Mouse (Mus musculus): ENCODE measurements around the gene Supt6. TPM values are rescaled to one million over a fixed set of nuclear protein-coding genes. Genes with fewer than 3 reads are reported as not detected.

Supt6 gene
- polyA plus RNA-seq, 1 experiment from 2014 or later = 26.1 TPM

DNA sequence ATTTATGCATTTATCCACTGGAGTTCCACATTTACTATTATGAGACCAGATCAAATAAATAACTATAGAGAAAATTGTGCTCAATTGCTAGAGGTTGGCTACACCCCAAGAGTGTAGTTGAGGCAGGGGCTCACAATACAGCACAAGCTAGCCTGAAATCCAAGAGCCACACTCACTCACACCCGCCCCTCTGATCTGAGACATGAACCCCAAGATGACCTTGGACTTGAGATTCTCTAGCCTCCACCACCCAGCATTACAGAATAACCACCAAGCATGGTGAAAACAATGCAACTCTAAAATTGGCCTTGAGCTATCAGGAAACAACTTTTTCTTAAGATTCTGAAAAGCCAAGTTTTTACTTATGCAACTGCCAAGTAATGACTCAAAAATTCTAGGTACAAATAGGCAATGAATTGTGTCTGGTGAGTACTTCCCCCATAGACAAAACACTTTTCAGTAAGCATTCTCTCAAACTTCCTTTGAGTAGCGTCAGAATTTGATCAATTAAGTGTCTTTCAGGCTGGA is 63.9 kb downstream of the Supt6 start:
- peaks cover 30% of the 10 kb centered on the region for H3K4me1 ChIP-seq (replicated peaks)
- H3K36me3 ChIP-seq = peaks cover 30% of the 10 kb centered on the region
- WGBS = 42% methylated on average over 2 of the region's 2 CpGs
- H3K4me3 ChIP-seq = peak overlapping the region; percentile 95
- peak overlapping the region; percentile 97; the same call in 1 of the 2 replicates for H3K9ac ChIP-seq
- H3K27ac ChIP-seq (ENCODE audit: poor library complexity, severe bottlenecking) = no peak overlapping the region
- ATAC-seq (ENCODE audit: insufficient number of reproducible peaks, low FRiP score) = no peak
- no peaks in the 10 kb centered on the region for H3K27me3 ChIP-seq (replicated peaks)
- no peaks in the 10 kb centered on the region for H3K9me3 ChIP-seq (replicated peaks)
- H3K4me2 ChIP-seq = peak overlapping the region; percentile 67

GRCm38 (mm10) chr11:78180081-78180761 is 65.6 kb downstream of the Supt6 start:
- peak overlapping the region; percentile 88 for H3K4me2 ChIP-seq
- H3K4me1 ChIP-seq (replicated peaks) = peaks cover 34% of the 10 kb centered on the region
- WGBS = 60% methylated on average over 6 of the region's 6 CpGs
- no peak overlapping the region for H3K27ac ChIP-seq (ENCODE audit: poor library complexity, severe bottlenecking)
- ATAC-seq (ENCODE audit: insufficient number of reproducible peaks, low FRiP score) = no peak
- no peaks in the 10 kb centered on the region for H3K27me3 ChIP-seq (replicated peaks)
- H3K36me3 ChIP-seq = peaks cover 30% of the 10 kb centered on the region
- H3K4me3 ChIP-seq = no peak overlapping the region
- peak overlapping the region; percentile 83; the same call in 1 of the 2 replicates for H3K9ac ChIP-seq
- no peaks in the 10 kb centered on the region for H3K9me3 ChIP-seq (replicated peaks)

- ATAC-seq (ENCODE audit: insufficient number of reproducible peaks, low FRiP score) = no peak
- H3K27me3 ChIP-seq (replicated peaks) = no peaks in the 10 kb centered on the region
- peaks cover 34% of the 10 kb centered on the region for H3K4me1 ChIP-seq (replicated peaks)
- H3K4me3 ChIP-seq = peak overlapping the region; percentile 59
- H3K4me2 ChIP-seq = peak overlapping the region; percentile 88
- WGBS = 22% methylated on average over 8 of the region's 8 CpGs
- H3K36me3 ChIP-seq = peaks cover 30% of the 10 kb centered on the region
- H3K9ac ChIP-seq = peak overlapping the region; percentile 83
- no peaks in the 10 kb centered on the region for H3K9me3 ChIP-seq (replicated peaks)
- peak overlapping the region; percentile 93 for H3K27ac ChIP-seq (ENCODE audit: poor library complexity, severe bottlenecking)
These were observed 66.3 kb downstream of the Supt6 start for GRCm38 (mm10) chr11:78179438-78179999.

DNA sequence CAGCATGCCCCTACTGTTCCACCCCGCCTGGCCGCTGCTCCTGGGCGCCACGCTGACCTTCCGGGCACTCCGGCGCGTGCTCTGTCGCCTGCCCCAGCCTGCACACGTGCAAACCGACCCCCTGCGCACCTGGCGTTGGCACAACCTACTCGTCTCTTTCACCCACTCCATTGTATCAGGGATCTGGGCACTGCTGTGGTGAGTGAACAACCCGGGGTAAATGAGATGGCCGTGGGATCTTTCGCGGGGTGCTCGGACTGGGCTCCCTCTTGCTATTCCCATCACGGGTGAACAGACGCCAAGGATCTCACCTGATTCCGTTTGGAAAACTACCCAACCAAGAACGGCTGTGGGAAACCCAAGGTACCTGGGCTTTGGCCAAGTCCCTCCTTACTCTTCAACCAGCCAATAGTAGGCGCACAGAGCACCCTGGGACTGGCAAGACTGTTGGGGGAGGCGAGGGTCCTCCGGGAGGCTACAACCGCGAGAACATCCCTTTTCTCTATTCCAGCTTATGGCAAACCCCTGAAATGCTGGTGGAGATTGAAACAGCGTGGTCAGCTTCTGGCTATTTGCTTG is 66.8 kb downstream of the Supt6 start:
- peaks cover 30% of the 10 kb centered on the region for H3K36me3 ChIP-seq
- peak; percentile 5 for ATAC-seq (ENCODE audit: insufficient number of reproducible peaks, low FRiP score)
- H3K4me2 ChIP-seq = peak overlapping the region; percentile 88
- H3K27ac ChIP-seq (ENCODE audit: poor library complexity, severe bottlenecking) = peak overlapping the region; percentile 93
- H3K27me3 ChIP-seq (replicated peaks) = no peaks in the 10 kb centered on the region
- H3K4me1 ChIP-seq (replicated peaks) = peaks cover 34% of the 10 kb centered on the region
- under 1% methylated on average over 29 of the region's 29 CpGs for WGBS
- peak overlapping the region; percentile 83 for H3K9ac ChIP-seq
- H3K9me3 ChIP-seq (replicated peaks) = no peaks in the 10 kb centered on the region
- H3K4me3 ChIP-seq = peak overlapping the region; percentile 59

- peaks cover 34% of the 10 kb centered on the region for H3K4me1 ChIP-seq (replicated peaks)
- H3K36me3 ChIP-seq = peaks cover 30% of the 10 kb centered on the region
- ATAC-seq (ENCODE audit: insufficient number of reproducible peaks, low FRiP score) = peak; percentile 89
- H3K9me3 ChIP-seq (replicated peaks) = no peaks in the 10 kb centered on the region
- peak overlapping the region; percentile 83 for H3K9ac ChIP-seq
- no peaks in the 10 kb centered on the region for H3K27me3 ChIP-seq (replicated peaks)
- peak overlapping the region; percentile 59 for H3K4me3 ChIP-seq
- peak overlapping the region; percentile 93 for H3K27ac ChIP-seq (ENCODE audit: poor library complexity, severe bottlenecking)
- peak overlapping the region; percentile 88 for H3K4me2 ChIP-seq
- under 1% methylated on average over 82 of the region's 84 CpGs for WGBS
These were observed 67.6 kb downstream of the Supt6 start for GRCm38 (mm10) chr11:78177903-78178858.

DNA sequence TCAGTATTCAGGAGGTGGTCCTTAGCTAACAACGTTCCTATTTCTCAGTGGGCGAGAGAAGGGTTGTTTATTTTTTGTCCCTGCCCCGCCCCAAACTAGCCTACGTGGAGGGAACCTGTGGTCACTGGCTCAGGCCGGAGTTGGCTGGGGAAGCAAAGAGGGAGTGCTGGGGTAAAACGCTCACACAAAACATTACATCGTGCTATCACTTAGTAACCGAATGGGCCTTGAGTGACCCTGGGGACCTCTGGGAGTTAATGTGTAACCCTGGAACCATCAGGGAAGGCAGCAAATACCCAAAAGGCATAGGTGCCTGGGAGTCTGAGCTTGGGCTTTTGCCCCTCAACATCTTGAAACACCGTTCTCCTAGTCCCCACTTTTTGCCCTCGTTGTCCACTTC is 68.3 kb downstream of the Supt6 start:
- peaks cover 37% of the 10 kb centered on the region for H3K4me1 ChIP-seq (replicated peaks)
- peak overlapping the region; percentile 93 for H3K27ac ChIP-seq (ENCODE audit: poor library complexity, severe bottlenecking)
- peak overlapping the region; percentile 83 for H3K9ac ChIP-seq
- peaks cover 34% of the 10 kb centered on the region for H3K36me3 ChIP-seq
- H3K27me3 ChIP-seq (replicated peaks) = no peaks in the 10 kb centered on the region
- H3K9me3 ChIP-seq (replicated peaks) = no peaks in the 10 kb centered on the region
- H3K4me3 ChIP-seq = peak overlapping the region; percentile 59
- H3K4me2 ChIP-seq = peak overlapping the region; percentile 88
- peak; percentile 25; the same call in 1 of the 2 replicates for ATAC-seq (ENCODE audit: insufficient number of reproducible peaks, low FRiP score)
- WGBS = under 1% methylated on average over 10 of the region's 10 CpGs

DNA sequence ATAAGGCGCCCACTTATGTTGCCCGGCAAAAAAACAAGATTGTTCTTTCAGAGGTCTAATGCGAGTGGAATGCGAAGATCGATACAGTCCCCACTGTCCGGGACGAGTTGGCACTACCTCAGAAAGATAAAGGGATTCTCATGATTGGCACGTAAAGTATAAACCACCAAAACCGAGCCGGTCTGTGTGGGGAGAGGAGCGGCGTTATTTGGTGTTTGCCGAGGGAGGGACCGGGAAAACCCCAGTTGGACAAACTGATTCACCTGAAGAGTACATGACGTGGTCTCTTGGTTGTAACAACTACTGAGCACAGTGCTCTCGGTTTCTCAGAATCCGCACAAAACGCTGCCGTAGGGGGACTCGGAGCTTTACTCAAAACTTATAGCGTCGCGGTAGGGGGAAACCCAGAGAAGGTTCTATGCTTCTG is 68.9 kb downstream of the Supt6 start:
- peaks cover 32% of the 10 kb centered on the region for H3K4me1 ChIP-seq (replicated peaks)
- H3K9me3 ChIP-seq (replicated peaks) = no peaks in the 10 kb centered on the region
- WGBS = under 1% methylated on average over 23 of the region's 23 CpGs
- peak overlapping the region; percentile 93 for H3K27ac ChIP-seq (ENCODE audit: poor library complexity, severe bottlenecking)
- no peak for ATAC-seq (ENCODE audit: insufficient number of reproducible peaks, low FRiP score)
- peak overlapping the region; percentile 88 for H3K4me2 ChIP-seq
- peak overlapping the region; percentile 59 for H3K4me3 ChIP-seq
- no peaks in the 10 kb centered on the region for H3K27me3 ChIP-seq (replicated peaks)
- H3K36me3 ChIP-seq = peaks cover 30% of the 10 kb centered on the region
- H3K9ac ChIP-seq = peak overlapping the region; percentile 83

DNA sequence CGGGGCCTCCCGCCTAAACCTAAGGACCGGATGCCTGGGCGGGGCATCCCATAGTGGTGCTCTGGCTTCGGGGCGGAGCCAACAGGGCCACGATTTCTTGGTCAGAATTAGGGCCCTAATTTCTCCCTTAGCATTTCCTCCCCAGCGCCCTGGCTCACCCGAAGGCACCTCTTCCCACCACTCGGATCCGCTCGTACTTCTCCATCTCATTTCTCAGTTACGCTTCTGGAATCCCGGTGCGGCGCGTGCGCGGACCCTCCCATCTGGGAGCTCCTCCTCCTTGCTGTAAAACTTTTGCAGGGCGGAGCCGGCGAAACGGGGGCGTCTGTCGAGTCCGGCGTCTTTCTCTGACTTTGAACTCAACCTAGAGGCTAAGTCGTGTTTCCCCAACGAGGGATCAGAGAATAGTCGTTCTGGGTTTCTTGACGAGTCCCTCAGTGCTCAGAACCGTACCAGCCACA is 69.4 kb downstream of the Supt6 start, which contains the start of the genes Nek8 and Tlcd1:
Nek8 (minus strand) TSS at position 274 of the 461 bp plus-strand sequence.
Tlcd1 (plus strand) TSS at position 310 of the 461 bp plus-strand sequence.
- under 1% methylated on average over 32 of the region's 32 CpGs for WGBS
- H3K4me1 ChIP-seq (replicated peaks) = peaks cover 30% of the 10 kb centered on the region
- peak within 1 kb of the TSS; percentile 88 for H3K4me2 ChIP-seq
- peak within 1 kb of the TSS; percentile 83 for H3K9ac ChIP-seq
- H3K9me3 ChIP-seq (replicated peaks) = no peaks in the 10 kb centered on the region
- ATAC-seq (ENCODE audit: insufficient number of reproducible peaks, low FRiP score) = peak; percentile 74
- H3K36me3 ChIP-seq = peaks cover 25% of the 10 kb centered on the region
- peak within 1 kb of the TSS; percentile 59 for H3K4me3 ChIP-seq
- H3K27me3 ChIP-seq (replicated peaks) = no peaks in the 10 kb centered on the region
- peak within 1 kb of the TSS; percentile 93 for H3K27ac ChIP-seq (ENCODE audit: poor library complexity, severe bottlenecking)

GRCm38 (mm10) chr11:78175771-78176401 is 69.9 kb downstream of the Supt6 start:
- H3K4me1 ChIP-seq (replicated peaks) = peaks cover 27% of the 10 kb centered on the region
- H3K27me3 ChIP-seq (replicated peaks) = no peaks in the 10 kb centered on the region
- no peak for ATAC-seq (ENCODE audit: insufficient number of reproducible peaks, low FRiP score)
- H3K4me3 ChIP-seq = peak overlapping the region; percentile 59
- no peaks in the 10 kb centered on the region for H3K9me3 ChIP-seq (replicated peaks)
- peak overlapping the region; percentile 83; the same call in 1 of the 2 replicates for H3K9ac ChIP-seq
- H3K4me2 ChIP-seq = peak overlapping the region; percentile 88
- peaks cover 24% of the 10 kb centered on the region for H3K36me3 ChIP-seq
- WGBS = 11% methylated on average over 10 of the region's 10 CpGs
- peak overlapping the region; percentile 93 for H3K27ac ChIP-seq (ENCODE audit: poor library complexity, severe bottlenecking)

- 96% methylated on average over 3 of the region's 3 CpGs for WGBS
- Histone ChIP-seq H3K4me1 (replicated peaks) (peaks cover 13% of the 10 kb centered on the region), H3K27me3 (replicated peaks) (no peaks in the 10 kb centered on the region), H3K4me2 (no peak overlapping the region), H3K36me3 (peaks cover 14% of the 10 kb centered on the region), H3K9me3 (replicated peaks) (no peaks in the 10 kb centered on the region), H3K9ac (no peak overlapping the region), H3K4me3 (no peak overlapping the region), H3K27ac (ENCODE audit: poor library complexity, severe bottlenecking) (no peak overlapping the region)
- no peak for ATAC-seq (ENCODE audit: insufficient number of reproducible peaks, low FRiP score)
These were observed 71.3 kb downstream of the Supt6 start for GRCm38 (mm10) chr11:78174506-78174905.
